Mouse (Mus musculus) adrenal gland, postnatal 4 days (tissue): Measurements from ENCODE around the gene Clstn1. TPM values are rescaled to one million over a fixed set of nuclear protein-coding genes. Genes with fewer than 3 reads are reported as not detected.
A peak's percentile ranks its signal among the peaks of the same experiment; 100 is the strongest.

Experiments used
- DNase-seq, 2 experiments: peaks; one replicate each; pipeline ENCODE4 v3.0.0; 2021 to 2022; ENCODE audit warnings: low spot score in 2 of 2, mixed read lengths in 2 of 2
- total RNA-seq, 2 experiments: library from RNA; stranded (reverse); gene quantifications; 2 replicates each; pipeline ENCODE4 v1.2.3; 2021

Clstn1 gene
- total RNA-seq, 2 experiments from 2014 or later, result 116 to 127 TPM

DNA sequence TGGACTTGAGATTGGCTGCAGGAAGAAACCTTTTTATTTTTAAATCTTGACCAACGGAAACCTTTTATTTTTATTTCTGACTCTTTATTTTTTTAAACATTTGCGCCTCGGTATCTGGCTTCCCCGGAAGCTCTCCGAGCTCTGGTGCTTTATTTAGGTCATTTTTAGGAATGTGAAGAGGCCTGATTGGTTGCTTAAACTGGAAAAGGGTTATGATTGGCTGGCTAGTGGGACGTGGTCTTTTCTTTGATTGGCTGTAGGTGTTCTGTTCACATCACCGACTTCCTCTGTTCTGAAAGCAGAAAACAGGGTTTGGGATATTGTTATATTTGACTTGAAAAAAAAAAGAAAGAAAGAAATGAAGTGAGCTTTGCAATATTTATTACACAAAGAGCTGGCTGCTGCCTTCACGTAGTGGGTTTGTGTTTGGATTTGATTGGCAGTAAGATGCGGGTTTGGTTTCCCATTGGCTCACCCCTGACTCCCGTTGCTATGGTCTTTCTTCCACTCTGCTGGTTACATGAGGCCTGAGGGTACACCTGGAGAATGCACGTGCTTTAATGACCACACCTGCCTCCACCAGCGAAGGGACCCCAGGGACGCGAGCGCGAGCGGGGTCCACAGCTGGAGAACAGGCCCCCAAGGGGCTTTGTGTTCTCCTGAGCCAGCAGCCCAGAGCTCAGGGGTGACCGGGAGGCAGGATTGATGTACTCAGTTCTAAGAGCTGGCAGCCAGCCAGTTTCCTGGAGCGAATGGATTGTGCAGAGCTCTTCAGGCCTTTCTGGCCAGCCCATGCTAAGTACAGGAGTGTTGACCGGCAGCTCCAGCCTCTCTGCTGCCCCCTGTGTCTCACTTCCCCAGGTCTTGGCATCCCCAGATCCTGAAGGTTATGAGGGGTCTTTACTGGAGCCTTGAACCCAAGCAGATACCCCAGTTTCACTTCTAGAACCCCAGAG is 21.5 kb upstream of the Clstn1 start:
- peak; percentile 40 to 56 for DNase-seq

DNA sequence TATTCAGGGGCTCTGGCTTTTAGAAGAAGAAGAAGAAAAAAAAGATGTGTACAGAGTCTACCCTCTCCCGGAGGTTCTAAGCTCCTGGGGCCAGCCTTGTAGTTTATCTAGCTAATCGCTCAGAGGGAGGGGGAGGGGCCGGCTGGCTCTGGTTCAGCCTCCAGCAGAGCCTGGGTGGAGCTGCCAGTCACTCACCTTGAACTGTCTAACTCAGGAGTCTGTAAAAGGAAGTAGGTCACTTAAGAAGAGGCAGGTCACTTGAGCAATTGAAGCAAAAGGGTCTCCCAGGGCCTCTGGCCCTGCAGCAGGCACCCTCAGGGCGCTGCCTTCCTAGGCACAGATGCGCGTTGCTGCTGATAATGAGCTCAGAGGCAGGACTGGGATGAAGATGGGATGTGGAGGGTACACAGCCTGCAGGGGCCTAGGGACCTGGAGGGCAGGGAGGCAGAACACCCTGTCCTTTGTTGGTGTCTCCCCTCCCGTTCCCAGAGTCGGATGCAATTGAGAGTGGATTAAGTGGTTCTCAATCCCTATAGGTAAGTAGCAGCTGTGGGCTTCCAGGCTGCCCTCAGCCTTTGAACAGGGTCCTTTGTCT is 18.7 kb upstream of the Clstn1 start:
- no peak for DNase-seq

DNA sequence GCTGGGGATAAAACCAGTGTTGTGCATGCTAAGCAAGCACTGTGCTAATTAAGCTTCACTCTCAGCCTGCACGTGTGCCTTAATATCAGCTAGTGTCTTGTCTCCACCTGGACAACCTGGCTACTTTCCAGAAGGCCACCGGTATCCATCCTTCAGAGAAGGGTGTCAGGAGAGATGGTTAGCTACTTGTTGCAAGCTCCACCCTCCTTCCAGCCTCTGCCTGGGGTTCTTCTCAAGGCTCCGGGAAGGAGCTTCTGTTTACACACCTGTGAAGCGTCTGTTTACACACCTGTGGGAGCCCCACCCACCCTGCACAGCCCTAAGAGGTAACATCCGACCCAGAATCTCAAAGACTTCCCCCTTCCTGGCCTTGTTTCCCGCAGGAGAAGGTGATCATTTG is 17.6 kb upstream of the Clstn1 start:
- no peak for DNase-seq

DNA sequence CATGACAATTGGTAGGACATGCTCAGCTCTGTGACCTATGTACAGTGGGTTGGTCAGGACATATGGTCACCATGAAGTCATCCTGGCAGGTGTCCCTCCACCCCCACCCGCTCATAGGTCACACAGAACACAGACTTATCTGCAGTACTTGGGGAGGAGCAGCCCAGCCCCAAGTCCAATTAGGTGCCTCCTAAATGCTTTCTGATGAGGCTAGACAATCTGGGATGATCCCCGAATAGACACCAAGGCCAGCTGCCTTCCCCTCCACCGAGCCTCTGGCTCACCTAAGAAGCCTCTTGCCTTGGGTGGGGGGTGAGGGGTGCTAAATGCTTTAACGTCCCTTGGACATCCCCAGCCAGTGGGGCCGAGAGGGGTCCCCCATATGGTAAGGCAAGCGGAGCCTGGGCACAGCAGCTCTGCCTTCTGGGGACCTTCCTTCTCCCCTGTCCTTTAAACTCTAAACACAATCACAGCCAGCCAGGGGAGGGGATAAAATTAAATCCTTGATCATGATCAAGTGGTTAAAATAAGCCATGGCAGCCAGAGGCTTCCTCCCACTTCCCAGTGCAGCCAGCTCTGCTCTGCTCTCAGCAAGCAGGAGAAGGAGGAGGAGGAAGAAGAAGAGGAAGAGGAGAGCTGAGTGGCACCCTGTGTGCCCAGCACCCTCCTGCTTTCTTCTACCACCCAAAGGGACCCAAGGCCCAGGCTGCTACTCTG is 16.3 kb upstream of the Clstn1 start:
- no peak for DNase-seq

DNA sequence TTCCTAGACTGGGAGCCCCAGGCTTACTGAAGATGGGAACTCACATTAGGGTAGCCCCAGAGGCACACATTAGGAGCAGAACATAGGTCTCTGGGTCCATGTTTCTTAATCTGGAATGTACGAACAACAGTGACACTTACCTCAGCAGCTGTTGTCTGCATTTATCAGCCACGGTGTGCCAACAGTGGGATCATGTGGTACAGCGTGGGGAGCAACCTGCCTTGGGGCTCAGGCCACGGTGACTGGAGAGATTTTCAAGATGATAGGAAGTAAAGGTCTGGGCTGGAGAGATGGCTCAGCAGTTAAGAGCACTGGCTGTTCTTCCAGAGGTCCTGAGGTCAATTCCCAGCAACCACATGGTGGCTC is 15.8 kb upstream of the Clstn1 start:
- no peak for DNase-seq

DNA sequence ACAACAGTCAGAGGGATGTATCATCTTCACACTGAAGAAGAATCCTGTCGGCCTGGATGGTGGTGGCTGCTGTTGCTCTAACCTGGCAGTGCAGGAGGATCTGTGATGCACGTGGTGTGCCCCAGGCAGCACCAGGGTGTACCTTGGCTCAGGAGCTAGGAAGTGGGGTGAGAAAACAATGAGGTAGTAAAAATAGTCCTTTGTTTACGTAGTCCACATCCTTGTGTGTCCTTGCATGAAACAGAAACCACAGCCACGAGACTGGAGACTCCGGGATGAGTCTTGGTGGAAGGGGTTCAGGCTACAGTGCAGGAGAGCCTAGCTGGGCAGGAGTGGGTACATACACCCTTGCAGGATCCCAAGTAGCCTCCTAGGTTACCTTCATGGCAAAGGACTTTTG is 15.1 kb upstream of the Clstn1 start:
- DNase-seq, result no peak

DNA sequence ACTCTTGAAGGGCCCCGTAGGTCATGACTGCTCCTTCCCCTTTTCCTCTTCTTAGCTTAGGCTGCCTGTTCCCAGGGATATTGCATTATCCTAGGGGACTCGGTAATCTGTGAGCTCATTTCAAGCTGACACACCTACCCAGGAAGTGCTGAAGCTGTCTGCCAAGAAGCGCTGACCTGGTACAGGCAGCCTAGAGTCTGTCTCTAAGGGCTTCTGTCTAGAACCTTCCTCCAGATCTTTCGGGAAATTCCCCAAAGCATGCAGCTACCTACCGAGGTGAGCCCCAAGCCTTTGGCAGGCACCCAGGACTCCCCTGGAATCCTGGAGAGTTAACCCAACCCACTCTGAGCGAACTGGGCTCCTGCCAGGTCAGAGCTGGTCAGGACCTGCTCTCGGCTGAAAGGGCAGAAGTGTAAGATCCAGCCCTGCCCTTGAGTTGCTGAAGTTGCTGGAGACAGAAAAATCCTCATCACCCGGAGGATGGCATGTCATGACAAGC is 14.6 kb upstream of the Clstn1 start:
- no peak for DNase-seq

DNA sequence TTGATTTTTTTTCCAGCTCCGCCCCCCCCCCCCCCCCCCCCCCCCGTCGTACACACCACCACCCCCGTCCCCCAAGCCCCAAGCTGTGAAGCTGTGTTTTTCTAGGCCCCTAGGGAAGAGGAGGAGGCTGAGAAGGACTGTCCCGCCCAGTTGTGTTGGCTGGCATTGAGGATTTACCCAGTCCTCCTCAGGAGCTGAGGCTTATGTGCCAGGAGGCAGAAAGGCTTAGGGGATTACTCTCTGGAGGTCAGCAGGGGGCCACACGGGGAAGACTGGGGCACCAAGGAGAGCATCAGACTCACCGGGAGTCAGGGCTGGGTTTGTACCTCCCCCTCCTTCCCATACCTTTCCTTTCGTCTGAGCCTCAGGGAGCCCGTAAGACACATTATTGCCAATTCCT is 13.8 kb upstream of the Clstn1 start:
- DNase-seq, result no peak

DNA sequence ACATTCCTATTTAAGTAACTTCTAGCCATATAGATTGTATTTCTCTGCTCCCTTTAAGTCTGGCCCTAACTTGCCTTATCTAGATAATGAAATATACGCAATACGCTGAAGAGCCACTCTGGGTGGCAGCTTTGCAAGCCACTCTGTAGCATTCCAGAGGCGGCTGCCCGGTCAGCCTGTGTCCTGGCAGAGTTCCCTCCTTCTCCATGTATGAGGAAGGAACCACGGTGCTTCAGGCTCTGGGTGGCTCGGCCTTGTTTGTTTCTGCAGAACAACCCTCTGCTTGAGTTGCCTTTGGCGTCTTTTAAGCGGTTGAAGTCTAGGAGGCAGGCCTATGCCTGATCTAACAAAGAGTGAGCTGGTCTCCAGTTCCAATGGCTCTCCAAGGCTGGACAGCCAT is 13.4 kb upstream of the Clstn1 start:
- no peak for DNase-seq

DNA sequence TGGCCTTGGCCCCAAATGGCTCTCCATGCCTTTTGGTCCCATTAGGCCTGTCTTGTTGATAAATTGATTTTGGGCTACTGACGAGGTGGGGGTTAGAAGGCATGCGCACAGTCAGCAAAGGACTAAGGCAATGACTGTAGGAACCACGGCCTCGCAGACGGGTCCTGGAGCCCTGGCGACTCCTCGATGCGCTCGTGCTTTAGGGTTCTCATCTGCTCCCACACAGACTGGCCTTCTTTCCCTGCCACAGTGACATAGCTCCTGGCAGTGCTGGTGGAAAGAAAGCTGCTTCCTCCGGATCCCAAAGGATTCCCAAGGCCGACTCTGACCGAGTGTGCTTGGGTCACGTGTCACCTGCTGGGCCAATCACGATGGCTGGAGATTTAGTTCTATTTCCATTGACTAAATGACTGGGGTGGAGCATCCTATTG is 11.9 kb upstream of the Clstn1 start:
- no peak for DNase-seq

DNA sequence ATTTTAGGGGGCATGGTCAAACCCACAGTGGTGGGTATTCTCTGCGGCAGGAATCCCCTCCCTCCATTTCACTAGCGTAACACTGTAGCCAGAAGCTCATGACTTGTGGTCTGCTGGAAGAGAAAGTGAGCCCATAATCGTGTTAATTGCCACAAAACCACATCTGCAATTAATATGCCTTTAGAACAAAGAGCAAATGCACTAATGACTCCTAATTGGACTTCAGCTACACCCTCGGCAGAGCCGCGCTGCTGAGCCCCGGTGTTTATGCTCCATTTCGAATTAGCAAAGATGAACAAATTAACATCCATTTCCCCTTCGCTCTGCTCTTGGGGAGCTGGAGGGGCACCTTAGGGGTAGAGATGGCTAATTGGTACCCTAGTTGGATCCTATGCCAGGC is 10.2 kb upstream of the Clstn1 start:
- DNase-seq, result no peak

DNA sequence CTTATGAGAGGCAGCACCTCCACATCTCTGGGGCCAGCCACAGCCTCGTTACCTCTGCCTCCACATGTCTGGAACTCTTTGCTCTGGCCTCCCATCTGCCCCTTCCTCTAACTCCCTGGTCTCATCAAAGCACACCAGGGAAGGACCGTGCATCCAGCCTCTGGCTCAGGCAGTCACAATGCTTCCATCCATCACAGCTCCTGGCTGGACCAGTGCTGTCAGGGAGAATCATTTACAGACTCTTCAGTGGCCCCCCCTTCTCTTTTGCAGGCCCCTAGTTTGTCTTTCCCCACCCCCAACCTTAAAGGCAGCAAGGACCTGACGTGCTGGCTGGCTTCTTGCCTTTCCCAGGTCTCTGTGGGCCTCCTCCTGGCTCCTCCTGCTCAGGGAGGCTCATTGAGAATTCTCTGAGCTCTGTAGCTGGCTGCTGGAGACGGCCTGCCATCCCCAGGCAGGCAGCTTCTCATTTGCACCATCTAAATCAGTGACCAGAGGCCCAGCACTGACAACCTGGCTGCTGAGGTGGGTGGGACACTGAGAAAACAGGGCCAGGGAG is 9.2 kb upstream of the Clstn1 start:
- DNase-seq, result no peak

DNA sequence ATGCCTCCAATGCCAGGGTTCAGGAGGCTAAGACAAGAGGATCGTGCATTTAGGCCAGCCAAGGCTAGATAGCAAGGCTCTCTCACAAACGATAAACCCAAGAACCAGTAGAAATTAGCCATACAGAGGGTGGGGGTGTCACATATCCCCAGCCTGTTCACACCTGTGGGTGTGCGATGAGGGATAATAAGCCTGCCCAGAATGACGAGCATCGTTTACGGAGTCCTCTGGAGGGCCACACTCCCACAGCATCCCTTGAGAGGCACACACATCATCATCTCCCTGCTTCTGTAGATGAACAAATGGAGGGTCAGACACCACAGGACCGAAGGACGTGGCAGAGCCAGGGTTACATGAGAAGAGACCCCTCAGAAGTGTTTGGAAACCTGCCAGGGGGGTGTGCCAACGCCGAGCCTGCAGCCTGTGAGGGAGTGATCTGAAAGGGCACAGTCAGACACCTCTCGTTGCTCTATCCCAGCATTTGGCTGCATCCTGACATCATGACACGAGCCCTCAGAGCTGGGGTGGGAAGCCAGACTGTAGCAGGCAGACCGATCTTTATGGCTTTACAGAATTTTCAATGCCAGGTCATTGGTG is 8.1 kb upstream of the Clstn1 start:
- no peak for DNase-seq

DNA sequence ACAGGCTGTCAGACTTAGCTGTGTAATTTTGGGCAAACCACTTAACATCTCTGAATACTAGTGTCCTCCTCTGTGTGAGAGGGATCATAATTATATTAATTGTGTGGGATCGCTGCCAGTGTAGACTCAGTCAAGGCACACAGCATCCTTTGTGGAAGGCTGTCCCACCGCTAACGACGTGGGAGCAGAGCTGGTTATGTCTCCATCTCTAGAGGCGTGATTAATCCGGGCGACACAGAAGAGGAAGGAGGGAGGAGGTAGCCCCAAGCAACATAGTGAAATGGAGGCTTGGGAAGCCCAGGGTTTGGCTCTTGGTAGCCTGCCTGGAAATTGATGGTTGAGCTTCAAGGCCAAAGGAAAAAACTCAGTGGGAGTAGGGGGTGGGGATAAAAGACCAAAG is 7.4 kb upstream of the Clstn1 start:
- DNase-seq, result no peak

DNA sequence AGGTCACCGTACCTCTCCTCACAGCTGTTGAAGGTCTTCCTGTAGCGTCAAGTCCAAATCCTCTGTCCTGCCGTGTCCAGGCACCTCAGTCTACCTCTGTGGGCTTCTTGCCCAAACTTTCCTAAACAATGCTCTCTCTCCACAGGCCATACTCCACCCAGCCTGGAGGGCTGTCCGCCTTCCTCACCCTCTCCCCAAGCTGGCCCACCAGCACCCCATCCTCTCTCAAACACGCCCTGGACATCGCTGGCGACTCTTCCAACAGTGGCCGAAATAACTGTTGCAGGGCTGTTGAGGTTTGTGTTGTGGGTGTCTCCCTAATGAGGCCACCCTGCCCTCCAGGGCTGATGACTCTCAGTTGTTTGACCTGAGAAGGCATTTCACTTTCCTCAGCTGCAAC is 1.0 kb upstream of the Clstn1 start:
- no peak for DNase-seq

DNA sequence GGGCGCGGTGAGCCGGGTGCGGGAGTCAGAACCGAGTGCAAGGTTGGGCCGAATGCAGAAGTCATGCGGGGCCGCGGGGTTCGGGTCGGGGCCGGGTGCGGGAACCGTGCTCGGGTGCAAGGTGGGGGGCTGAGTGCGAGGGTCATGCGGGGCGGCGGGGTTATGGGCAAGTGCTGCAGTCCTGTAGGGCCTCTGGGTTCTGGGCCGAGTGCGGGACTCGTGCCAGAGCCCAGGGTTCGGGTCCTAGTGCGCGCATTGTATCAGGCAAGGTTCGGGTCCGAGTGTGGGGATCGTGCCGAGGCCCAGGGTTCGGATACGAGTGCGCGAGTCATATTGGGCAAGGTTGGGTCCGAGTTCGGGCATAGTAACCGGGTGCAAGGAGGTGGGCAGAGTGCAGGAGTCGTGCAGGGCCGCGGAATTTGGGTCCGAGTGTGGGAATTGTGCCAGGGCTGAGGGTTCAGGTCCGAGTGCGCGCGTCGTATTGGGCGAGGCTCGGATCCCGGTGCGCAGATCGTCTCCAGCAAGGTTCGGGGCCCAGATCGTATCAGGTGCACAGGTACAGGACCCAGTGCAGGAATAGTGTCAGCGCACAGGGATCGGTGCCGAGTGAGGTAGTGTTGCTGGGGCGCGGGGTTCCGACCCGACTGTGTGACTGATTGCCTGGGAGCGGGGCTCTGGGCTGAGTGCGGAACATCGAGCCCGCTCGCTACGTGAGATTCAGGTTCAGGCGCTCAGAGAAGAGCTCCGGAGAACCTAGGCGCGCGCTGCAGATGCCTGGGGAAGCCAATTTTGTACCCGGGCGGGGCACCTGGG is 721 bp downstream of the Clstn1 start:
- DNase-seq, result no peak

DNA sequence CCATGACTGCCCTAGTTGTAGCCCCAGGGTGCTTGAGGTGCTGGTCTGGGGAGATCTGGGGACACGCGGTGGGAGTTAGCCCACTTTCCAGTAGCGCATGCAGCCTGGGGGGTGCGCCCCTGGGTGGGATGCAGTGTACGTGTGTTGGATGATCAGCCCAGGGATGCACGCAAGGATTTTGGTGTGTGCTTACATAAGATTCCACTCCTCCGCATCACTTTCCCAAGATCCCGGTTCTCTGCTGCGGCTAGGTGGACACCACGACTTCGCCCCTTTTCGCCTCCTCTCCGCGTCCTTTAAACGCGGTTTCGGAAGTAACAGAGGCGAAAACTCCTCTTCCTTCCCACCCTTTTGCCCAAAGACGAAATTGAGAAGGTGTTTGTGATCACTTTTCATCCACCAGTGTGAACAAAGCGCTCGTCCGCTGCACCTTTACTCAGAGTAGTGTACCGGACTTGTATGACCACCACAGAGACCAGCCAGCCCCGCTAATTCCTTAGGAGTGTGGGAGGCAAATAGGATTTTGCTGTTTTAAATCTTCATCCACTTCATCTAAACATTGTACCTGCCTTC is 1.4 kb downstream of the Clstn1 start:
- DNase-seq, result no peak

DNA sequence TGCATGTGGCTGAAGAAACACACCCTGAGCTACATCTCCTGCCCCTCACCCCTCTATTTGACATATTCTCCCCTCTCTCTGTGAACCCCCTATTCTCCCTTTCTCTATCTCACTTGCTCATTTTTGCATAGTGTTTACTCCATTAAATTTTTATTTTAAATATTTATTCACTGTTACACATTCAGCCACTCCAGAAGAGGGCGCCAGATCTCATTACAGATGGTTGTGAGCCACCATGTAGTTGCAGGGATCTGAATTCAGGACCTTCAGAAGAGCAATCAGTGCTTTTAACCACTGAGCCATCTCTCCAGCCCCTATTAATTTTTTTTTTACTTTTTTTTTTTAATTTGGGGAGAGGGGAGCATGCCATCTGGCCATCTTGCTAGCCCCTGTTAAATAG is 3.9 kb downstream of the Clstn1 start:
- no peak for DNase-seq

DNA sequence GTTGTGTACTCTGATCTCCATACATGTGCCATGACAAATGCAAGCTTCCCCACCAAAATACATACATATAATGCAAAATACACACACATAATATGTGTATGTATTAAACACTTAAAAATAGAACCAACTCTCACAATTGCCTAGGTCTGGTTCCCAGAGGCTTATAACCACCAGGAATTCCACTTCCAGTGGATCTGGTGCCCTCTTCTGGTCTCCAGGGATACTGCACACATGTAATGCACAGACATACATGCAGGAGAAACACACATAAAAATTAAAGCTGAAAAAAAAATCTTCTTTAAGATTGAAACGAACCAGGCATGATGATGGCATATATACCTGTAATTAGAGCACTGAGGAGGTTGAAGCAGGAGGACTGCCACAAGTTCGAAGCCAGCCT is 5.2 kb downstream of the Clstn1 start:
- no peak for DNase-seq
